Mouse (Mus musculus): ENCODE measurements around the gene Olfr888.

Olfr888 gene

GRCm38 (mm10) chr9:38107828-38108227 lies at the start of gene Olfr888:
Olfr888 (plus strand) TSS chr9:38108128.
- DNase-seq (ENCODE audit: low spot score in 2 of 2): no peak

- no peak for DNase-seq (ENCODE audit: low spot score in 2 of 2)
These were observed 46.9 kb upstream of the Olfr888 start, which contains the start of gene Olfr885 for GRCm38 (mm10) chr9:38061022-38061421. Olfr885 (plus strand) TSS chr9:38061322.

GRCm38 (mm10) chr9:38083772-38084171 lies 24.2 kb upstream of the Olfr888 start, which contains the start of gene Olfr887:
Olfr887 (plus strand) TSS chr9:38084072.
- DNase-seq (ENCODE audit: low spot score in 2 of 2): no peak

- DNase-seq (ENCODE audit: low spot score in 2 of 2): no peak
These were observed 7.0 kb downstream of the Olfr888 start, which contains the start of gene Olfr889 for GRCm38 (mm10) chr9:38114898-38115297. Olfr889 (plus strand) TSS chr9:38115198.

- no peak for DNase-seq (ENCODE audit: low spot score in 2 of 2)
These were observed 34.3 kb downstream of the Olfr888 start, which contains the start of gene Olfr890 for GRCm38 (mm10) chr9:38142217-38142616. Olfr890 (plus strand) TSS chr9:38142517.

Measured in urinary bladder, postnatal 36 days (tissue).